Mouse (Mus musculus) cerebellum, postnatal 10 days (tissue): ENCODE data around the gene Olfr1006.
"Not testable (repeated sequence)": the region's sequence is repeated elsewhere in the genome, so short reads cannot be mapped to it uniquely, and the experiment has no call there.

Experiments
- DNase-seq, 2 experiments: peaks; one replicate each; pipeline ENCODE4 v3.0.0; 2021; ENCODE audit warnings: mixed read lengths in 2 of 2

Gene Olfr1006

GRCm38 (mm10) chr2:85678667-85679066 is at the start of gene Olfr1006:
Gene Olfr1006, minus strand, starts transcription at chr2:85678767.
- DNase-seq: no peak

GRCm38 (mm10) chr2:85725793-85726192 is 47.2 kb upstream of the Olfr1006 start:
- peak; percentile 35 to 52 for DNase-seq

- no peak for DNase-seq
Measured at GRCm38 (mm10) chr2:85715119-85715518, 36.6 kb upstream of the Olfr1006 start, which contains the start of gene Olfr1009. Gene Olfr1009, plus strand, starts transcription at chr2:85715419.

GRCm38 (mm10) chr2:85711159-85711558 is 32.6 kb upstream of the Olfr1006 start:
- DNase-seq: no peak

GRCm38 (mm10) chr2:85710680-85711079 is 32.1 kb upstream of the Olfr1006 start:
- not testable (repeated sequence) for DNase-seq

GRCm38 (mm10) chr2:85689131-85689530 is 10.6 kb upstream of the Olfr1006 start, which contains the start of gene Olfr1008:
Gene Olfr1008, plus strand, starts transcription at chr2:85689431.
- DNase-seq: no peak

GRCm38 (mm10) chr2:85664355-85664754 is 14.2 kb downstream of the Olfr1006 start, which contains the start of gene Olfr154:
Gene Olfr154, minus strand, starts transcription at chr2:85664455.
- DNase-seq: not testable (repeated sequence)

- no peak for DNase-seq
Measured at GRCm38 (mm10) chr2:85650604-85651003, 28.0 kb downstream of the Olfr1006 start, which contains the start of gene Olfr1002. Gene Olfr1002, minus strand, starts transcription at chr2:85650704.
